Comparison of ENCODE assay signal across 19 mouse cellular contexts in the genomic region with DNA sequence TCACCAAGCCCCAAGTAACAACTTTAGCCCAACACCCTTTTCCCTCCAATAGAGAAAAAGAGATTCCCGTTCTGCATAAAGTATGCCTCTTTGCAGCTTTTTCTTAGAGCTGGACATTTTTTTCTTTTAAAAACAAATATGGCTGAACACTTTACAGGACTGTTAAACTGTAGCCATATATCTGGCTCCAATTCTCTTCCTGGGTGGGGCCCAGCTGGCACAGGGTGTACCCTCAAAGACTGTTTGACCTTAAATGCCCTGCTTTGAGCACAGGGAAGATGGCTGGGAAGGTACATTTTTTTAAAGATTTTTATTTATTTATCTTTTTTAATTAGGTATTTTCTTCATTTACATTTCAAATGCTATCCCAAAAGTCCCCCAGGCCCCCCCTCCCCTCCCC.
"Had no signal": no experiment of that assay in that cellular context is flagged by ENCODE, and none has a peak within 500 bp of the region (broad histone marks: within the 10 kb centered on the region; RNA-seq: fewer than 3 reads in every experiment).

No protein-coding gene starts in this region.

- H3K9ac ChIP-seq: intestine, embryonic 15.5 days; limb, embryonic 12.5 days; limb, embryonic 15.5 days; liver, embryonic 14.5 days; liver, postnatal 0 days; lung, embryonic 14.5 days had no signal

- H3K27me3 ChIP-seq: intestine, embryonic 15.5 days; limb, embryonic 12.5 days; limb, embryonic 15.5 days had no signal

- H3K4me2 ChIP-seq: intestine, embryonic 15.5 days; limb, embryonic 12.5 days; limb, embryonic 15.5 days; liver, embryonic 11.5 days; lung, embryonic 14.5 days; midbrain, embryonic 11.5 days had no signal

- H3K4me1 ChIP-seq: limb, embryonic 12.5 days had no signal

- H3K36me3 ChIP-seq: intestine, embryonic 15.5 days; limb, embryonic 12.5 days; limb, embryonic 15.5 days had no signal

- ATAC-seq: intestine, embryonic 15.5 days; liver, postnatal 0 days; lung, postnatal 0 days had no signal

- DNase-seq: kidney, adult 11 months; kidney, adult 9 months; kidney, postnatal 4 days; layer of hippocampus, adult 9-11 months; liver, postnatal 0 days; lung, embryonic 14.5 days; lung, postnatal 4 days; midbrain, embryonic 14.5 days; thymus, adult 18-20 months; thymus, postnatal 36 days had no signal

- H3K9me3 ChIP-seq: intestine, embryonic 15.5 days; limb, embryonic 12.5 days; limb, embryonic 15.5 days had no signal

- H3K4me3 ChIP-seq: intestine, embryonic 15.5 days; layer of hippocampus, adult 2 months; limb, embryonic 12.5 days; limb, embryonic 15.5 days had no signal

- H3K27ac ChIP-seq: intestine, embryonic 15.5 days; kidney, postnatal 0 days; layer of hippocampus, adult 2 months; limb, embryonic 12.5 days; limb, embryonic 15.5 days; liver, embryonic 14.5 days had no signal
